Mouse (Mus musculus): ENCODE data around the gene Trir. TPM values are rescaled to one million over a fixed set of nuclear protein-coding genes. Genes with fewer than 3 reads are reported as not detected.

The Trir gene
- polyA plus RNA-seq, 1 experiment = 111 TPM

DNA sequence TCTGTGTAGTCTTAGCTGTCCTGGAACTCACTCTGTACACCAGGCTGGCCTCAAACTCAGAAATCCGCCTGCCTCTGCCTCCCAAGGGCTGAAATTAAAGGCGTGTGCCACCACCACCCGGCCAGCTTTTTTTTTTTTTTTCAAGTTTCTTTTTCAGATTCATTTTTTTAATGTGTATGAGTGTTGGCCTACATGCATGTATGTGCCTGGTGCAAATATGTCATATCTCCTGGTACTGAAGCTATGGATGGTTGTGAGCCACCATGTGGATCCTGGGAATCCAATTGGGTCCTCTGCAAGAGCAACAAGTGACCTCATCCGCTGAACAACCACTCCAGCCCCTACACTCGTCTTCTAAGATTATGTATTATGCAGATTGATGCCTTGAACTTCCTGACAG is 39.2 kb upstream of the Trir start:
- Histone ChIP-seq H3K4me1 (ENCODE audit: control insufficient read depth, insufficient read depth, low read length) (peaks cover 25% of the 10 kb centered on the region), H3K27me3 (replicated peaks; ENCODE audit: control insufficient read depth, insufficient read depth, low read length) (no peaks in the 10 kb centered on the region), H3K4me3 (ENCODE audit: insufficient read depth, low read depth, low read length) (no peak overlapping the region), H3K36me3 (ENCODE audit: control insufficient read depth, insufficient read depth, low read length) (no peaks in the 10 kb centered on the region), H3K27ac (ENCODE audit: insufficient read depth, low read depth, low read length) (no peak overlapping the region)
- no peak for DNase-seq
- no peak for TF ChIP-seq CTCF (conservative IDR thresholded peaks at IDR 0.05; ENCODE audit: insufficient read depth, insufficient read length, low read depth, low read length)
- no peak for TF ChIP-seq POLR2A (IDR thresholded peaks at IDR 0.05; ENCODE audit: low read depth, low read length)
- 88% methylated on average over 5 of the region's 5 CpGs for WGBS

DNA sequence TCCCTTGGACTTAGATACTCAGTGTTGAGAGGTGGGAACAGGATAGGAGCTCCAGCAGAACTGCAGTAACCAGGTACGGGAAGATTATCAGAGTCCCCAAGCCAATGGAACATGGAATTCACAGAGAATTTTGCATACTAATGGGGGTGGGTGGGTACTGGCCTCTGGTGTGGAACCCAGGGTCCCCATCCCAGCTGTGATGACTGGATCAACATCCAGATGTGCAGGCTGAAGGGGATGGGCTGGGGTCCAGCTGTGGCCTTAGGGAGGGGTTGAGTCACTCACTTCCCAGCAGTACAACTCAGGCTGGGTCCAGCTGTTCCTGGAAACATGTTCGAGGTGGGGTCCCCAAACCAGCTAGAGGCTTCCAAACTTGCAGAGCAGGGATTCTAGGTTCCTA is 38.7 kb upstream of the Trir start:
- DNase-seq = no peak
- WGBS = 75% methylated on average over 2 of the region's 2 CpGs
- no peaks in the 10 kb centered on the region for H3K36me3 ChIP-seq (ENCODE audit: control insufficient read depth, insufficient read depth, low read length)
- TF ChIP-seq CTCF (conservative IDR thresholded peaks at IDR 0.05; ENCODE audit: insufficient read depth, insufficient read length, low read depth, low read length) (no peak), POLR2A (IDR thresholded peaks at IDR 0.05; ENCODE audit: low read depth, low read length) (no peak)
- H3K4me3 ChIP-seq (ENCODE audit: insufficient read depth, low read depth, low read length) = no peak overlapping the region
- H3K27me3 ChIP-seq (replicated peaks; ENCODE audit: control insufficient read depth, insufficient read depth, low read length) = no peaks in the 10 kb centered on the region
- H3K27ac ChIP-seq (ENCODE audit: insufficient read depth, low read depth, low read length) = no peak overlapping the region
- peaks cover 20% of the 10 kb centered on the region for H3K4me1 ChIP-seq (ENCODE audit: control insufficient read depth, insufficient read depth, low read length)

DNA sequence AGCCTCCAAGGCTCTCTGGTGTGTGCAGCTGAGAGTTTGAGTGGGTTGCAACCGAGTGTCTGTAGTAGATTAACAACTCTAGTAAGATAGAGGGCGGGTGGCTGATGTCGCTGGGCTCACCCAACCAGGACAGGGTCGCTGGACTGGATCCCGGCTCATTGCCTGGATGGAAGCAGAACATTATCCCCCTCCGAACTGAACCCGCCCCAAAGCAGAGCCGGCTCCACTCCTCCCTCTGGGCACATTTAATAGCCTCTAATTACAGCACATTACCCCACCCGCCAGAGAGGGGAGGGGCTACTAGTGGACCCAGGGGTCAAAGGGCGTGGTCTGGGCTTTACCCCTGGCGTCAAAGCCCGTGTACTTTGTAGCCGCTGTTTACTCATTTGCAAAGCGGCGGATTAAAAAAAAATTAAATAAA is 37.3 kb upstream of the Trir start:
- Histone ChIP-seq H3K27ac (ENCODE audit: insufficient read depth, low read depth, low read length) (peak overlapping the region; percentile 64), H3K36me3 (ENCODE audit: control insufficient read depth, insufficient read depth, low read length) (no peaks in the 10 kb centered on the region), H3K4me1 (ENCODE audit: control insufficient read depth, insufficient read depth, low read length) (peaks cover 17% of the 10 kb centered on the region), H3K4me3 (ENCODE audit: insufficient read depth, low read depth, low read length) (no peak overlapping the region), H3K27me3 (replicated peaks; ENCODE audit: control insufficient read depth, insufficient read depth, low read length) (no peaks in the 10 kb centered on the region)
- WGBS = 8% methylated on average over 15 of the region's 15 CpGs
- DNase-seq = peak; percentile 95
- TF ChIP-seq POLR2A (IDR thresholded peaks at IDR 0.05; ENCODE audit: low read depth, low read length) (no peak), CTCF (conservative IDR thresholded peaks at IDR 0.05; ENCODE audit: insufficient read depth, insufficient read length, low read depth, low read length) (no peak)

DNA sequence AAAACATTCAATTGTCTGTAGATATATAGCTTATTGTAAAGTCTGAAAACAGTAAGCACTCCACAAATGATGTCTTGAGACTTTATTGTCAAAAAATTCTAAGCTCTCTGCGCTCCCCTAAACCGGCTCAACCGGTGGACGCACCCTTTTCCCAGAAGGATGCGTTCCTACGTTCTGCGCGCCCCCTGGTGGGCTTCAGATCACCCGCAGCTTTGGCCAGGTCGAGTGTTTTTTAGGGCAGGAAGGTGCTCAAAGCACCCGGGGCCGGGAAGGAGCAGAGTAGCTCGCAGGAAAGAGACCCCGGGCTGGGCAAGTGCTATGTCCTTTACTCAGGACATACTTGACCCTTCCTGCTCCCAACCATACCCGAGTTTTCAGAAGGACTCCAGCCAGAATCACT is 36.8 kb upstream of the Trir start:
- Histone ChIP-seq H3K36me3 (ENCODE audit: control insufficient read depth, insufficient read depth, low read length) (no peaks in the 10 kb centered on the region), H3K27ac (ENCODE audit: insufficient read depth, low read depth, low read length) (peak overlapping the region; percentile 63), H3K4me3 (ENCODE audit: insufficient read depth, low read depth, low read length) (peak overlapping the region; percentile 50), H3K4me1 (ENCODE audit: control insufficient read depth, insufficient read depth, low read length) (peaks cover 13% of the 10 kb centered on the region; the same call in 1 of the 2 replicates), H3K27me3 (replicated peaks; ENCODE audit: control insufficient read depth, insufficient read depth, low read length) (no peaks in the 10 kb centered on the region)
- 0% methylated on average over 15 of the region's 15 CpGs for WGBS
- TF ChIP-seq POLR2A (IDR thresholded peaks at IDR 0.05; ENCODE audit: low read depth, low read length) (no peak), CTCF (conservative IDR thresholded peaks at IDR 0.05; ENCODE audit: insufficient read depth, insufficient read length, low read depth, low read length) (peak; percentile 89)
- DNase-seq = peak; percentile 96

DNA sequence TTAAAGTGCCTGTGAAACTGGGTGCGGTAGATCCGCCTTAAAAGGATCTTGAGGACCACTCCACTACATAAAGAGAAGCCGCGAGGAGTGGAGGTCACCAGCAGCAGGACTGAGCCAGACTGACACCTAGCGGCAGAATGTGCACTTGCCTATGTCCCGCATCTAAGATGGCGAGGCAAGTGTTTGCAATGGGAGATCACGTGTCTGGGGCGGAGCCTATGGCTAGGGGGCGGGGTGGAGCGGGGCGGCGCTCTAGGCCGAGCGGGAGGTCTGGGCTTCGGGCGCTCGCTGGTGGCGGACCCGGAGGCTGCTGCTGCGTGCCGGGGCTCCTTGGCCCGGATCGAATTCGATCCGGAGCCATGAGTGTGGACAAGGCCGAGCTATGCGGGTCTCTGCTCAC is 36.3 kb upstream of the Trir start, which contains the start of gene Hook2:
Gene Hook2 (plus strand): TSS at position 255 of the 400 bp plus-strand sequence.
- H3K4me1 ChIP-seq (ENCODE audit: control insufficient read depth, insufficient read depth, low read length) = peaks cover 8% of the 10 kb centered on the region; the same call in 1 of the 2 replicates
- peak within 1 kb of the TSS; percentile 90 for H3K27ac ChIP-seq (ENCODE audit: insufficient read depth, low read depth, low read length)
- peak within 1 kb of the TSS; percentile 60 for H3K4me3 ChIP-seq (ENCODE audit: insufficient read depth, low read depth, low read length)
- DNase-seq = peak; percentile 99
- no peaks in the 10 kb centered on the region for H3K27me3 ChIP-seq (replicated peaks; ENCODE audit: control insufficient read depth, insufficient read depth, low read length)
- no peaks in the 10 kb centered on the region for H3K36me3 ChIP-seq (ENCODE audit: control insufficient read depth, insufficient read depth, low read length)
- TF ChIP-seq POLR2A (IDR thresholded peaks at IDR 0.05; ENCODE audit: low read depth, low read length) (no peak), CTCF (conservative IDR thresholded peaks at IDR 0.05; ENCODE audit: insufficient read depth, insufficient read length, low read depth, low read length) (peak; percentile 98)
- under 1% methylated on average over 28 of the region's 28 CpGs for WGBS

DNA sequence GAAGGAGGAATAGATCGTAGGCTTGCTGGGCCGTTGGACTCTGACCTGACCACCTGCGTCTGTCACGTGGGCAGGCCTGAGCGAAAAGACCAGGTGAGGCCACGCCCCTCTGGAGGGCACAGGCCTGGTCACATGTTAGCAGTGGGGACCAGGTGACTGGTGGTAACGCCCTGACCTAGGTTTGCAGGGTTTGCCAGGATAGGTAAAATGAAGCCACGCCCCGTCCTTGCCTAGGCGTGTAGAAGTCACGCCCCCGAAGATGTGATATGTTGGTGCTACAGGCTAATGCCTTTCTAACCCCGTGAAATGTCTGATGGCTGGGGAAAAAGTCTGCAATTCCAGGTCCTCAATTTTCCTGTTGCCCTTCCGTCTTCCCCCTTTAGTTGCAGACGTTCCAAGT is 35.8 kb upstream of the Trir start:
- DNase-seq = peak; percentile 97
- H3K36me3 ChIP-seq (ENCODE audit: control insufficient read depth, insufficient read depth, low read length) = no peaks in the 10 kb centered on the region
- 4% methylated on average over 15 of the region's 15 CpGs for WGBS
- peak overlapping the region; percentile 60 for H3K4me3 ChIP-seq (ENCODE audit: insufficient read depth, low read depth, low read length)
- H3K27me3 ChIP-seq (replicated peaks; ENCODE audit: control insufficient read depth, insufficient read depth, low read length) = no peaks in the 10 kb centered on the region
- peaks cover 8% of the 10 kb centered on the region; the same call in 1 of the 2 replicates for H3K4me1 ChIP-seq (ENCODE audit: control insufficient read depth, insufficient read depth, low read length)
- H3K27ac ChIP-seq (ENCODE audit: insufficient read depth, low read depth, low read length) = peak overlapping the region; percentile 90
- TF ChIP-seq POLR2A (IDR thresholded peaks at IDR 0.05; ENCODE audit: low read depth, low read length) (no peak), CTCF (conservative IDR thresholded peaks at IDR 0.05; ENCODE audit: insufficient read depth, insufficient read length, low read depth, low read length) (no peak)

DNA sequence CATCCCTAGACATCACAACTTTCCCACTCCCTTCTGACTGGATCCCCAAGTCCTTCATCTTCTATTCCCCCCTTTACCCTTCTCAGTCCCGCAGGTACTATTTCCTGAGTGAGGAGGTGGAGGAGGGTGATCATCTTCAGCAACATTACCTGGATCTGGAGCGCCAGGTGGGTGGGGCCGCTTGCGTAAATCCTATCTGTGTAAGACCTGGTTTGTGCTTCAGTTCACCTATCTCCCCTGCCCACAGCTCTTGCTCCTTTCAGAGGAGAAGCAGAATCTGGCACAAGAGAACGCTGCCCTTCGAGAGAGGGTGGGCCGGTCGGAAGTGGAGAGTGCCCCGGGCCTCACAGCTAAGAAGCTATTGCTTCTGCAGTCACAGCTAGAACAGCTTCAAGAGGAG is 32.2 kb upstream of the Trir start:
- 97% methylated on average over 9 of the region's 9 CpGs for WGBS
- H3K27ac ChIP-seq (ENCODE audit: insufficient read depth, low read depth, low read length) = no peak overlapping the region
- H3K4me3 ChIP-seq (ENCODE audit: insufficient read depth, low read depth, low read length) = no peak overlapping the region
- H3K4me1 ChIP-seq (ENCODE audit: control insufficient read depth, insufficient read depth, low read length) = no peaks in the 10 kb centered on the region; the same call in 1 of the 2 replicates
- no peaks in the 10 kb centered on the region for H3K27me3 ChIP-seq (replicated peaks; ENCODE audit: control insufficient read depth, insufficient read depth, low read length)
- no peaks in the 10 kb centered on the region for H3K36me3 ChIP-seq (ENCODE audit: control insufficient read depth, insufficient read depth, low read length)
- no peak for DNase-seq
- no peak for TF ChIP-seq POLR2A (IDR thresholded peaks at IDR 0.05; ENCODE audit: low read depth, low read length)
- TF ChIP-seq CTCF (conservative IDR thresholded peaks at IDR 0.05; ENCODE audit: insufficient read depth, insufficient read length, low read depth, low read length) = no peak
